Mouse (Mus musculus) limb, embryonic 14.5 days (tissue): ENCODE measurements at regions not wholly inside any gene's neighbourhood (a gene's known extent, or its start where the extent isn't known, plus 50 kb on each side); places are given as distances from the start of the nearest gene placed in this dataset.

ENCODE experiments used
- ATAC-seq: fragments of 200-750 bp; cut with Nextera tagmentation; 2 replicates; pipeline ENCODE4 v1.8.0; 2017; ENCODE audit warnings: low read depth, moderate number of reproducible peaks, moderate TSS enrichment; ENCODE audit not compliant: low FRiP score
- DNase-seq: peaks from one replicate; pipeline ENCODE4 v3.0.0-alpha.2; 2015; ENCODE audit warnings: low spot score
- H3K27ac ChIP-seq: fragments of 300-500 bp; sonication (generic); replicated peaks from 2 replicates; pipeline ENCODE4 v1.5.1; 2014; ENCODE audit warnings: low read depth, mild to moderate bottlenecking, low read length, moderate library complexity, mixed read lengths
- H3K27me3 ChIP-seq: fragments of 300-500 bp; sonication (generic); 2 replicates; pipeline ENCODE4 v1.6.1; 2014; ENCODE audit warnings: low read length, mixed read lengths; ENCODE audit not compliant: control insufficient read depth, insufficient read depth
- H3K36me3 ChIP-seq: fragments of 300-500 bp; sonication (generic); 2 replicates; pipeline ENCODE4 v1.6.1; 2014; ENCODE audit warnings: mild to moderate bottlenecking, low read length, moderate library complexity, mixed read lengths; ENCODE audit not compliant: control insufficient read depth, insufficient read depth
- H3K4me1 ChIP-seq: fragments of 300-500 bp; sonication (generic); 2 replicates; pipeline ENCODE4 v1.6.1; 2014; ENCODE audit warnings: antibody characterized with exemption, low read length, mixed read lengths; ENCODE audit not compliant: control insufficient read depth, insufficient read depth
- H3K4me2 ChIP-seq: fragments of 300-500 bp; sonication (generic); replicated peaks from 2 replicates; pipeline ENCODE4 v1.6.1; 2014; ENCODE audit warnings: low read depth, mild to moderate bottlenecking, low read length, moderate library complexity; ENCODE audit not compliant: severe bottlenecking
- H3K4me3 ChIP-seq: fragments of 300-500 bp; sonication (generic); replicated peaks from 2 replicates; pipeline ENCODE4 v1.5.1; 2014; ENCODE audit warnings: low read length
- H3K9ac ChIP-seq: fragments of 300-500 bp; sonication (generic); 2 replicates; pipeline ENCODE4 v1.6.1; 2014; ENCODE audit warnings: mild to moderate bottlenecking, low read depth, low read length, moderate library complexity; ENCODE audit not compliant: severe bottlenecking
- H3K9me3 ChIP-seq: fragments of 300-500 bp; sonication (generic); 2 replicates; pipeline ENCODE4 v1.6.1; 2016; ENCODE audit warnings: low read length; ENCODE audit not compliant: control insufficient read depth
- POLR2A ChIP-seq: fragments of 200-500 bp; IDR thresholded peaks from 2 replicates; pipeline ENCODE4 v1.8.0; 2012; ENCODE audit warnings: inconsistent platforms, mild to moderate bottlenecking, moderate library complexity, borderline replicate concordance; ENCODE audit not compliant: insufficient read depth, insufficient read length; ENCODE audit errors: extremely low read depth
- WGBS: fragments of 180-500 bp; shearing (Covaris S2); extraction: QIAGEN DNeasy Blood & Tissue Kit; methylation state at CpG from one replicate; pipeline ENCODE4 v1.1.7; 2014; 5-methylcytosine and 5-hydroxymethylcytosine counted together

DNA sequence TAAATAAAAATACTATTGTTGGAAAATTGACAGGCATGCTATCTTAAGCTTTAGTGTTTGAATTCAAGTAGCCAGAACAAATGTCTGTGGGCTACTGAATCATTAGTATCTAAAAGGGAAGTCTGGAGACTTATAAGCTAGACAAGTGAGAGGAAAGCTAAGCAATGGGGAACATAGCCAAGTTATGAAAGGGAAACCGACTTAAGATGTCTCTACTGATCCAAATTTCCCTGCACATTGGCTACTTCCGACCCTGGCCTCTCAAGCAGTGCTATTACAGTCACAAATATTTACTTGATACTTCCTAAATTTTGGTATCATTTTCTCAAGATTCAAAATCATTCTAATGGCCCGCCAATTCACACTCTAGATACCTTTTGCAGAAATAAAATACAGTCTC is 65.4 kb upstream of the Rps6ka3 start:
- no peak for TF ChIP-seq POLR2A
- WGBS = 90% methylated on average over 3 of the region's 3 CpGs
- H3K4me2 ChIP-seq = no peak overlapping the region
- H3K36me3 ChIP-seq = no peaks in the 10 kb centered on the region
- DNase-seq (no peak), ATAC-seq (no peak)
- H3K9ac ChIP-seq = no peak overlapping the region
- no peaks in the 10 kb centered on the region for H3K27me3 ChIP-seq
- H3K4me1 ChIP-seq = no peaks in the 10 kb centered on the region
- no peak overlapping the region for H3K27ac ChIP-seq
- no peaks in the 10 kb centered on the region for H3K9me3 ChIP-seq
- no peak overlapping the region for H3K4me3 ChIP-seq

DNA sequence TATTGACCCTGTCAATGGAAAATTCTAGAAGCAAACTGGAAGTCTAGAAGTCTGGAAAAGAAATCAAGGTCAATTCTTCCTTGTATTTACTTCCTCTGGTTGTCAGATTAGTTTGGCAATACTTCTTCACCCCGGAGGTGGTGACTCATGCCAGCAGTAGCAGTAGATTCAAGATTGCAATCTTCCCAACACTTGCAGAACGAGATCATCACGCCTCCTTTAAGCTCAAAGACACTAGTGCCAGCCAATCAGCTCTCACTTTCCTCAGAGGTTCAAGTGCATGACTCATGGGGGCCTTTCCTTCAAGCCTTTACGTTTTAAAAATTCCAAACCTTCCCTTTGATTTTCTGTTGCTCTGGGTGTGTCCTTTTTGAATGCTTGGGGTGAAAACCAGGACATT is 64.9 kb upstream of the Rps6ka3 start:
- Histone ChIP-seq H3K9ac (no peak overlapping the region), H3K27ac (no peak overlapping the region), H3K36me3 (no peaks in the 10 kb centered on the region), H3K4me2 (no peak overlapping the region), H3K4me1 (no peaks in the 10 kb centered on the region), H3K27me3 (no peaks in the 10 kb centered on the region), H3K4me3 (no peak overlapping the region), H3K9me3 (no peaks in the 10 kb centered on the region)
- WGBS = 60% methylated on average over 4 of the region's 4 CpGs
- DNase-seq (no peak), ATAC-seq (no peak)
- no peak for TF ChIP-seq POLR2A

- H3K4me3 ChIP-seq = no peak overlapping the region
- no peak for ATAC-seq
- H3K9me3 ChIP-seq = no peaks in the 10 kb centered on the region
- no peaks in the 10 kb centered on the region for H3K27me3 ChIP-seq
- WGBS = 65% methylated on average over 5 of the region's 5 CpGs
- H3K9ac ChIP-seq = no peak overlapping the region
- no peaks in the 10 kb centered on the region for H3K4me1 ChIP-seq
- no peaks in the 10 kb centered on the region for H3K36me3 ChIP-seq
- H3K27ac ChIP-seq = no peak overlapping the region
- no peak for DNase-seq
- no peak for TF ChIP-seq POLR2A
- no peak overlapping the region for H3K4me2 ChIP-seq
Measured at GRCm38 (mm10) chrX:159155786-159156185, 54.3 kb upstream of the Rps6ka3 start.

DNA sequence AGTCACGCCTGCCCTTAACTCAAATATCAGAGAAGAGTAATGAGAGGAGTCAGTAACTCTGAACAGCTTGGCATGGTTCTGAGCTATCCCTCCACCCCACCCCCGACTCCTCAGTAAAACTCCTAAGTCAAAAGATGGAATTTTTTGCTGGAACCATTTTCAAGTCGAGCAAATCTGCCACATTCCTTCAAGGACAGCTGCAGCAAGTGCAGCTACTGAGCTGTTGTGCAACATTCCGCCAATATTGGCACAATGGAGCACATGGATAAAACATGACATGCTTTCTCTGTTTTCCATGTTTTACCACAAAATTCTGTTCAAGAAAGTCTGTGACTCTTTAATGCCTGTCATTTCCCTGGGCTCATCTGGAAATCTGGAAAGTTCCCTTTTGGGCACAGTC is 53.1 kb upstream of the Rps6ka3 start:
- Histone ChIP-seq H3K4me1 (no peaks in the 10 kb centered on the region), H3K4me3 (no peak overlapping the region), H3K27ac (no peak overlapping the region), H3K9ac (no peak overlapping the region), H3K36me3 (no peaks in the 10 kb centered on the region), H3K9me3 (no peaks in the 10 kb centered on the region), H3K4me2 (no peak overlapping the region), H3K27me3 (no peaks in the 10 kb centered on the region)
- TF ChIP-seq POLR2A = no peak
- ATAC-seq = 0 out of 2 replicates have a peak, but pooled peaks have one; percentile 12
- no peak for DNase-seq
- 62% methylated on average over 4 of the region's 4 CpGs for WGBS

- 71% methylated on average over 2 of the region's 2 CpGs for WGBS
- no peak overlapping the region for H3K4me2 ChIP-seq
Measured at GRCm38 (mm10) chrX:159159727-159160126, 50.4 kb upstream of the Rps6ka3 start.

More at GRCm38 (mm10) chrX:159159727-159160126, 50.4 kb upstream of the Rps6ka3 start:
- DNase-seq = no peak
- Histone ChIP-seq H3K9ac (no peak overlapping the region), H3K4me1 (no peaks in the 10 kb centered on the region), H3K27ac (no peak overlapping the region), H3K27me3 (no peaks in the 10 kb centered on the region), H3K9me3 (no peaks in the 10 kb centered on the region), H3K4me3 (no peak overlapping the region), H3K36me3 (no peaks in the 10 kb centered on the region)
- ATAC-seq = no peak
- TF ChIP-seq POLR2A = no peak
